Mouse (Mus musculus) liver, embryonic 14.5 days (tissue): ENCODE results near the gene Tecpr1.

Source experiments
- CTCF ChIP-seq: IDR thresholded peaks from 2 replicates; pipeline ENCODE4 v1.5.1; 2016; ENCODE audit warnings: antibody characterized with exemption, low read depth, control low read depth
- EP300 ChIP-seq: IDR thresholded peaks from 2 replicates; pipeline ENCODE4 v1.6.1; 2016; ENCODE audit warnings: antibody characterized with exemption, low read depth

GRCm38 (mm10) chr5:144219936-144220335 lies 3.5 kb downstream of the Tecpr1 start:
- no peak for TF ChIP-seq CTCF
- TF ChIP-seq EP300 = no peak
